Mouse (Mus musculus): ENCODE measurements at regions not wholly inside any gene's neighbourhood (a gene's known extent, or its start where the extent isn't known, plus 50 kb on each side); places are given as distances from the start of the nearest gene placed in this dataset.
A peak's percentile ranks its signal among the peaks of the same experiment; 100 is the strongest.

DNA sequence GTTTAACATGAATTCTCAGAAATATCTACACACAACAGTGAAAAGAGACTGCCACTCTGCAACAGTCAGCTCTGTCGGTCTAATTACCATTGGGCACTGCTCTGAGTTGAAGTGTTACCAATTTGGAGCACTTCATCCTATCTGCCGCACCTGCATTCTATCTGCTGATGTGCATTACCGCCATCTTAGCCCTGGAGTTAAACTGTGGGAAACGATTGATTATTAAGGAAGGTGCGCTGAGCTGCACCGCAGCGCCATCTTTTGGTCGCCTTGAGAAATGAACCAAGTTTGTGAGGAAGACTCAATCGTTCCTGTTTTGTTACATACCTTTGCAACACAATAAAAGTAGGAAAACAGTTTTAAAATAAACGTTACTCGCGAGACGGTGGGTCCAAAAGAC, 110.5 kb downstream of the Rergl start:
- no peak overlapping the region for H3K4me3 ChIP-seq (ENCODE audit: low read depth, low read length)
- H3K27ac ChIP-seq (ENCODE audit: insufficient read depth, low read depth, low read length): no peak overlapping the region
- H3K36me3 ChIP-seq (ENCODE audit: control insufficient read depth, insufficient read depth, low read length): no peaks in the 10 kb centered on the region
- TF ChIP-seq POLR2A (IDR thresholded peaks at IDR 0.05; ENCODE audit: low read depth, low read length) (no peak), CTCF (IDR thresholded peaks at IDR 0.05; ENCODE audit: extremely low read depth, insufficient read length, insufficient replicate concordance, low read depth, low read length) (peak; percentile 55; the same call in 1 of the 2 replicates)
- no peaks in the 10 kb centered on the region for H3K27me3 ChIP-seq (ENCODE audit: control insufficient read depth, insufficient read depth, low read length)
- 8% methylated on average over 13 of the region's 13 CpGs for WGBS
- H3K4me1 ChIP-seq (ENCODE audit: control insufficient read depth, insufficient read depth, insufficient read length, low read length): no peaks in the 10 kb centered on the region

DNA sequence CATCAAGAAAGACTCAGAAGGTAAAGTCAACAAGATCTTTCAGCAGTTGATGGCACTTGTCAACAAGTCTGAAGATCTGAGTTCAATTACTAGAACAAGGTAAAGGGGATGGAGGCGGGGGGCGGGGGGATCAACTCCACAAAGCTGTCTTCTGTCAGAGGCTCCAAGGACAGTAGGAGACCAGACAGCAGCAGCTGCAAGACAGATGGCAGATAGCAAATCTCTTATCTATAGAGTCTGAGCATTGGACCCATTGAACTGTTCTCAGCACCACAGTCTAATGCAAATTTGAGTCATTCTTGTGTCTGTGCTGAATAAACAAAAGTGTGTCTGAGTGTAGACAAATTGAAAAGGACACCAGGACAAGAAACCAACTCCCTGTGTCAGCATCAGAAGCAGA, 150.8 kb downstream of the Rergl start:
- H3K27ac ChIP-seq (ENCODE audit: insufficient read depth, low read depth, low read length): no peak overlapping the region
- WGBS: 90% methylated on average over 2 of the region's 2 CpGs
- H3K4me1 ChIP-seq (ENCODE audit: control insufficient read depth, insufficient read depth, insufficient read length, low read length): no peaks in the 10 kb centered on the region
- no peak for TF ChIP-seq CTCF (IDR thresholded peaks at IDR 0.05; ENCODE audit: extremely low read depth, insufficient read length, insufficient replicate concordance, low read depth, low read length)
- no peak for TF ChIP-seq POLR2A (IDR thresholded peaks at IDR 0.05; ENCODE audit: low read depth, low read length)
- H3K4me3 ChIP-seq (ENCODE audit: low read depth, low read length): no peak overlapping the region
- no peaks in the 10 kb centered on the region for H3K27me3 ChIP-seq (ENCODE audit: control insufficient read depth, insufficient read depth, low read length)
- H3K36me3 ChIP-seq (ENCODE audit: control insufficient read depth, insufficient read depth, low read length): no peaks in the 10 kb centered on the region

DNA sequence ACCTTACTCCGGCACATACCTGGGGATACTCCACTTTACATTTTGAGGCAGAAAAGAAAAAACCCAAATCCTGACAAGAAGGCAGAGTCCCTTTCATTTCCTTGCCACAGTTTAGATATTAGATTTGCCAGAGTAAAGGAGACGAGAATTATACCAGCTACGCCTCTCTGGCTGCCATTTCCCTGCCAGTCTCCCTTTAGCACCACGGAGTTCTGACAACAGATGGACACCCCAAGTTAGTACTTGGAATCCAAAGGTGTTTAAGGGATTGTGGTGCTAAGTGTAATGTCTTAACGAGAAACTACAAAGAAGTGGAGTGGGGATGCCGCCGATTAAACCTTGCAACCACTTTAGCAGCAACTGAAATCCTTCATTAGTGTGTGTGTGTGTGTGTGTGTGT, 176.6 kb downstream of the Rergl start:
- TF ChIP-seq CTCF (IDR thresholded peaks at IDR 0.05; ENCODE audit: extremely low read depth, insufficient read length, insufficient replicate concordance, low read depth, low read length): no peak
- no peak for TF ChIP-seq POLR2A (IDR thresholded peaks at IDR 0.05; ENCODE audit: low read depth, low read length)

DNA sequence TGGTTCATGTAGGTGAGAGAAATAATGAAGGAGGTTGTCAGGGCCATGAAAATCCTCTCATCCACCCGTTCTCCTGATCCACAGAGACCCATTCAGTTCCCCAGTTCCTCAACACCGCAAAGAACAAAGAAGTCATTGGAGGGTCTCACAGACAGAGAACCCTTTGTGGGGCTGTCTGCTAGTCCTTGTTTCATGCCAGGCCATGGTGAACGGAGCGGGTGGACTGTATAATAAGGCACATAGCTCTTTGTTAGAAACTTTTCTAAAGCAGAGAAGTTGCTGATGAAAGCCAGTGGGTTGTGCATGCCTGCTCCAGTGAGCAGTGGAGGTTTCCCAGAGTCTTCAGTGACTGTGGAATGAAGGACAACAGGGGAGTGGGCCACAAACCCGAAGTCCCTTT, 194.1 kb downstream of the Rergl start:
- TF ChIP-seq POLR2A (IDR thresholded peaks at IDR 0.05; ENCODE audit: low read depth, low read length) (no peak), CTCF (IDR thresholded peaks at IDR 0.05; ENCODE audit: extremely low read depth, insufficient read length, insufficient replicate concordance, low read depth, low read length) (no peak)
- H3K27me3 ChIP-seq (ENCODE audit: control insufficient read depth, insufficient read depth, low read length): no peaks in the 10 kb centered on the region
- no peaks in the 10 kb centered on the region for H3K36me3 ChIP-seq (ENCODE audit: control insufficient read depth, insufficient read depth, low read length)
- H3K27ac ChIP-seq (ENCODE audit: insufficient read depth, low read depth, low read length): no peak overlapping the region
- H3K4me3 ChIP-seq (ENCODE audit: low read depth, low read length): no peak overlapping the region
- WGBS: 74% methylated on average over 5 of the region's 5 CpGs
- no peaks in the 10 kb centered on the region for H3K4me1 ChIP-seq (ENCODE audit: control insufficient read depth, insufficient read depth, insufficient read length, low read length)

More for the DNA sequence above, 176.6 kb downstream of the Rergl start:
- WGBS: 88% methylated on average over 7 of the region's 7 CpGs
- H3K36me3 ChIP-seq (ENCODE audit: control insufficient read depth, insufficient read depth, low read length): no peaks in the 10 kb centered on the region
- H3K27ac ChIP-seq (ENCODE audit: insufficient read depth, low read depth, low read length): no peak overlapping the region
- no peak overlapping the region for H3K4me3 ChIP-seq (ENCODE audit: low read depth, low read length)
- no peaks in the 10 kb centered on the region for H3K4me1 ChIP-seq (ENCODE audit: control insufficient read depth, insufficient read depth, insufficient read length, low read length)
- H3K27me3 ChIP-seq (ENCODE audit: control insufficient read depth, insufficient read depth, low read length): no peaks in the 10 kb centered on the region

DNA sequence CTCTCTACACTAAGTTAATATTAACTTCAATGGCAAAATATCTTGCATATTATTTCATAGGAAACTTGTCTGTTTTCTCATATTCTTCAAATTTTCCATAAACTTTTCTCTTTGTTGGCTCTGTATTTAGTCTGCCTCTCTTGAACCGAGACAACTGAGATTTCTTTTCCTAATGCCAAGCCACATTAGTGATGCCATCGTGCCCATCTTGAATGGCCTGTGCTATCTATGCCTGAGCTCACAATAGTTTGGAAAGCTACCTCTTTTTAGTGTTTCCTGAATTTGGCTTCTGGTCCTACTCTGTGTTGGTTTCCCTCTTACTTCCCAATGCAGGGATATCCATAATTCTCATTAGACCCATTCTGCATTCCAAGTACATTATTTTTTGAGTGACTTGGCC, 197.5 kb downstream of the Rergl start:
- Histone ChIP-seq H3K36me3 (ENCODE audit: control insufficient read depth, insufficient read depth, low read length) (no peaks in the 10 kb centered on the region), H3K4me1 (ENCODE audit: control insufficient read depth, insufficient read depth, insufficient read length, low read length) (no peaks in the 10 kb centered on the region), H3K27ac (ENCODE audit: insufficient read depth, low read depth, low read length) (no peak overlapping the region), H3K4me3 (ENCODE audit: low read depth, low read length) (no peak overlapping the region), H3K27me3 (ENCODE audit: control insufficient read depth, insufficient read depth, low read length) (no peaks in the 10 kb centered on the region)
- WGBS: 82% methylated on average over 2 of the region's 2 CpGs
- TF ChIP-seq CTCF (IDR thresholded peaks at IDR 0.05; ENCODE audit: extremely low read depth, insufficient read length, insufficient replicate concordance, low read depth, low read length) (no peak), POLR2A (IDR thresholded peaks at IDR 0.05; ENCODE audit: low read depth, low read length) (no peak)

DNA sequence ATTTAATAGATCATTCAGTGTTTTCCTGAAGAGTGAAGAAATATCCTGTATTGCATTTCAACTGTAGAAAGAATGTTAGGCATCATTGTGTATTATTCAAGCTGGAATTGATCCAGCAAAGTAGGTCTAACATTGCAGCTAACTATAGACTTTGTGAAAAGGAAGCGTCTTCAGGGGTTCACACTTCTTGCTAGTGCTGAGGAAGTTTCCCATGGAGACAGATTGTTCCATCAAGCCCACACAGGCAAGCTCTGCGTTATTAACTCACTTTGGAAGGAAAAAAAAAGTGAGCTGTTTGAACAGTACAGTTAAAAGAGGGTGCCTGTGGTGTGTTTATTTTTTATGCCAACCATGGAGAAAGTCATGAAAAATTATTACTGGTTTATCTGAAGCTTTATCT, 206.1 kb downstream of the Rergl start:
- H3K4me1 ChIP-seq (ENCODE audit: control insufficient read depth, insufficient read depth, insufficient read length, low read length): no peaks in the 10 kb centered on the region
- no peaks in the 10 kb centered on the region for H3K36me3 ChIP-seq (ENCODE audit: control insufficient read depth, insufficient read depth, low read length)
- TF ChIP-seq POLR2A (IDR thresholded peaks at IDR 0.05; ENCODE audit: low read depth, low read length) (no peak), CTCF (IDR thresholded peaks at IDR 0.05; ENCODE audit: extremely low read depth, insufficient read length, insufficient replicate concordance, low read depth, low read length) (no peak)
- no peak overlapping the region for H3K4me3 ChIP-seq (ENCODE audit: low read depth, low read length)
- H3K27ac ChIP-seq (ENCODE audit: insufficient read depth, low read depth, low read length): no peak overlapping the region
- 68% methylated on average over 2 of the region's 2 CpGs for WGBS
- H3K27me3 ChIP-seq (ENCODE audit: control insufficient read depth, insufficient read depth, low read length): no peaks in the 10 kb centered on the region

DNA sequence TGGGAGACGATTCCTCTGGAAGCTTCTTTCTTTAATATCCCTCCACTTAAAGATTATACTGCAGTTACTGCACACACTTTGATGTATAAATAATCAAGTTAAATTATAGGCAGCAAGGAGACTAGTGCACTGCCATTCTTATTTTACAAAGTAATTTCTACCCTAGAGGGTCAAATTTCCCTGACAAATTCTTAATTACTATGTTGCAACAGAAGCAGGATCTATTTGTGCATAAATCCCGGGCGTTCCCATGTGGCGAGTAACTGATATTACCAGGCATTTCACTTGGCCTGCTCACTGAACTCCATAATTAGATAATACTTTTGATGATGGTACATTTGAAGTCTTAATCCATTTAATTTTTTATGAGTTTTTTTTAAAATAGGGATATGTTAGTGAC, 222.7 kb downstream of the Rergl start:
- no peaks in the 10 kb centered on the region for H3K4me1 ChIP-seq (ENCODE audit: control insufficient read depth, insufficient read depth, insufficient read length, low read length)
- H3K4me3 ChIP-seq (ENCODE audit: low read depth, low read length): no peak overlapping the region
- H3K27me3 ChIP-seq (ENCODE audit: control insufficient read depth, insufficient read depth, low read length): no peaks in the 10 kb centered on the region
- WGBS: 89% methylated on average over 4 of the region's 4 CpGs
- no peak for TF ChIP-seq POLR2A (IDR thresholded peaks at IDR 0.05; ENCODE audit: low read depth, low read length)
- TF ChIP-seq CTCF (IDR thresholded peaks at IDR 0.05; ENCODE audit: extremely low read depth, insufficient read length, insufficient replicate concordance, low read depth, low read length): no peak
- H3K27ac ChIP-seq (ENCODE audit: insufficient read depth, low read depth, low read length): no peak overlapping the region
- H3K36me3 ChIP-seq (ENCODE audit: control insufficient read depth, insufficient read depth, low read length): no peaks in the 10 kb centered on the region

DNA sequence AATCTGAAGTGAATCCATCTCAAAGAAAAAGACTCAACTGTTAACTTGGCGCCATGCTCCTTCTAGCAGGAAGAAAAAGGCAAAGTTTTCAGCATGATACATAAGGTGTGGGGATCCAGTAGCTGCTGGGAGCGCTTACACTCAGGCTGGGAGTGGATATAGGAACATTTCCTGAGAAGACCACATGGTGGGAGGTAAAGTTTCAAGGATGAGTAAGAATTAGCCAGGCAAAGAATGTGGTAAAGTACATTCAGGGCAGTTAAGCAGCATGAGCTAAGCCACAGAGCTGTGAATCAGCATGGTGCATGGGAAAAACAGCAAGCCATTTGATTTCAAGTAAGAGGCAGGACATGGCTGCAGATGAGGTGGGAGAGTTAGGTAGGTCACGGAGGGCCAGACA, 226.3 kb downstream of the Rergl start:
- H3K4me3 ChIP-seq (ENCODE audit: low read depth, low read length): no peak overlapping the region
- H3K4me1 ChIP-seq (ENCODE audit: control insufficient read depth, insufficient read depth, insufficient read length, low read length): no peaks in the 10 kb centered on the region
- WGBS: 72% methylated on average over 3 of the region's 3 CpGs
- H3K27me3 ChIP-seq (ENCODE audit: control insufficient read depth, insufficient read depth, low read length): no peaks in the 10 kb centered on the region
- H3K36me3 ChIP-seq (ENCODE audit: control insufficient read depth, insufficient read depth, low read length): no peaks in the 10 kb centered on the region
- TF ChIP-seq CTCF (IDR thresholded peaks at IDR 0.05; ENCODE audit: extremely low read depth, insufficient read length, insufficient replicate concordance, low read depth, low read length) (no peak), POLR2A (IDR thresholded peaks at IDR 0.05; ENCODE audit: low read depth, low read length) (no peak)
- no peak overlapping the region for H3K27ac ChIP-seq (ENCODE audit: insufficient read depth, low read depth, low read length)
